Mouse (Mus musculus): Measurements from ENCODE around the gene Tchp.

The Tchp gene

GRCm38 (mm10) chr5:114738707-114739241 is 31.2 kb downstream of the Tchp start:
- DNase-seq (ENCODE audit: low read depth, low spot score) = no peak

DNA sequence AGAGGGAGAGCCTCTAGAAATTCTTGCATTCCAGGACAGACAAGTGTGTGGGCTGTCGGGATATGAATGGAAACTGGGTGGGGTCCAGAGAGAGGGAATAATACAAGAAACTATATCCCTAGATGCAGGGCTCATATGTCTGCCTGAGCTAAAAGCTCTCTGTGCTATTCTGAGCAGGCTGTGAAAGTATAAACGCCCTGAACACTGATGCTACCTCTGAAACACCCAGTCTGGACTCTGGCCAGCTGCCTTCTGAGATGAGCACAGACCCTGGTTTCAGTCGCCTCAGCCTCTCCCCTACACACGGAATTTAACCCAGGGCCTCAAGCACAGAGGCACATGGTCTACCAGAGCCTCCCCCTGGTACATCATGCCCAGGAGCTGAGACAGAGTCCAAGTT is 33.0 kb downstream of the Tchp start:
- DNase-seq (ENCODE audit: low read depth, low spot score) = no peak

- DNase-seq (ENCODE audit: low read depth, low spot score) = no peak
These were observed 35.0 kb downstream of the Tchp start for GRCm38 (mm10) chr5:114742572-114742971.

DNA sequence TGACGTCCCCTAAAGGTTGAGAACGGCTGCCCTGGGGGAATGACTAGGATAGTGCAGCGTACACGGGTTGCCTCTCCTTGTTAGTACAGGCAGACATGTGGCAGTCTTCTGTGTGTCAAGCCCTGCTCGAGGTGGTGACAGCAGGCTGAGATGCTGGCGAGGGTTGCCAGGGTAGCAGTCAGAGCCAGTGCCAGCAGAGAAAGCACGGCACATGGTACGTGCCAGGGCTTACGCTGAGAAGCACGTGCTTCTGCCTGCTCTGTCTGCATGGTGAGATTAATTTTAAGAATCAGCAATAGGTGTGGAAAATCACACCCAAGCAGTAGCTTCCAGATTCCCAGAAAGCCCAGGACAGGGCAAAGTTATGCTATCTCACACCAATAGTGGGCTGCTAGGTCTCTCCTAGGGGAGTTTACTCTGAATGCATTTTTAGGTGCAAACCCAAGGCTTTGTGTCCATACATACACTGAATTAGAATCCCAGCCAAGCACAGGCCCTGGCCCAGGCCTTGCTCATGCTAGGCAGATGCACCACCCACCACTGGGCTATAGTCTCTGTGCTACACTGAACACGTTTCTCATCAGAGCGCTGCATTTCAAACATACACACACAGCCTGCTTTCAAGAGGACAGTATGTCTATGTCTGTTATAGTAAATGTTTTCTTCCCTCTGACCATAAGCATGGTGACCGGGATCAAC is 35.6 kb downstream of the Tchp start:
- DNase-seq (ENCODE audit: low read depth, low spot score) = no peak

GRCm38 (mm10) chr5:114743697-114744090 is 36.1 kb downstream of the Tchp start:
- DNase-seq (ENCODE audit: low read depth, low spot score) = no peak

DNA sequence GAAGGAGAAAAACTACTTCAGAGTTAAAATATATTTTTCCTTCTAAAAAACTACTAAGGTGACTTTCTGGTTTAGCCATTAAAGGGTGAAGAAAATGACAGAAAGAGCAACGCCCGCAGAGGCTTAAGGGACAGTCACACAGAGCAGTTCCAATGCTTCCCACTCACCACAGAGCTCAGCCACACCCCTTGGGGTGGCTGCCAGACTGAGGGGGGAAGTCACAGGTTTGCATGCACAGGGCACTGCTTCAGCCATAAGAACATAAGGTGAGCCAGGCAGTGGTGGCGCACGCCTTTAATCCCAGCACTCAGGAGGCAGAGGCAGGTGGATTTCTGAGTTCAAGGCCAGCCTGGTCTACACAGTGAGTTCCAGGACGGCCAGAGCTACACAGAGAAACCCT is 38.0 kb downstream of the Tchp start:
- DNase-seq (ENCODE audit: low read depth, low spot score) = no peak

- DNase-seq (ENCODE audit: low read depth, low spot score) = no peak
These were observed 39.3 kb downstream of the Tchp start for GRCm38 (mm10) chr5:114746886-114747285.

- no peak for DNase-seq (ENCODE audit: low read depth, low spot score)
These were observed 40.0 kb downstream of the Tchp start for GRCm38 (mm10) chr5:114747521-114747920.

DNA sequence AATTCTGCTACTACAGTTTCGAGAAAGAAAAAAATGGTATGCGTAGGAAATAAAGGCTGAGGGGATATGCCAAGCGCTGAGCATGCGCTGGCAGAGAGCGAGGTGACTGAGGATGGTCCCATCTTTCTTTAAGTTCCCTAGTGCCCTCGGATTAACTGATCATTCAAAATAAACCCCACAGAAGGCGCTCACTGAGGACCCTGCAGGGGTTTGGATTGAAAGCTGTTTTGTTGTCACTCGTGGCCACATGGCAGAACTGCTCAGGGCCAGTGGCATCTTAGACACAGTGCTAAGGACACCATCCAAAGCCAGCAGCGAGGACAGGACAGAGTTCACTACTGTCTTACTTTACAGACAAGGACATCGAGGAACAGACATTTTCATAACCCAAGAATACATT is 42.8 kb downstream of the Tchp start:
- DNase-seq (ENCODE audit: low read depth, low spot score) = no peak

- DNase-seq (ENCODE audit: low read depth, low spot score) = no peak
These were observed 44.8 kb downstream of the Tchp start for GRCm38 (mm10) chr5:114752397-114752796.

GRCm38 (mm10) chr5:114753384-114753783 is 45.8 kb downstream of the Tchp start:
- no peak for DNase-seq (ENCODE audit: low read depth, low spot score)

- DNase-seq (ENCODE audit: low read depth, low spot score) = no peak
These were observed 52.1 kb downstream of the Tchp start for GRCm38 (mm10) chr5:114759536-114760090.

DNA sequence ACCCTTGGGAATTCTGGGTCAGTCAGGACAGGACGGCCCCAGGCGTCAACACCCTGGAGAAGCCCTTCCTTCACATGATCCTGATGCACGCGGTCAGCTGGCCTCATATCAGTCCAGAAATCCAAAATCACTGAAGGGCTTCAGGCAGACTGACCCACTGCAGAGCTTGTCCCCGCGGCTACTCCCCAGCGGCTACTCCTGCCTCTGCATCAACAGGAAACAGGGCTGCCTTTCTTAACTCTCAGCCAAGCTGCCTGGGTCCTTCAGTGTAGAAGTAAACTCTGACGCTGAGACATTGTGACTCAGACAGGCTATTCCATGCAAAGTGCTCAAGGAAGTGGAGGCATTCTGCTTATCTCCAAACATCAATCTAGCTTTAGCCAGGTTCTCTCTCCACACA is 54.4 kb downstream of the Tchp start:
- no peak for DNase-seq (ENCODE audit: low read depth, low spot score)

DNA sequence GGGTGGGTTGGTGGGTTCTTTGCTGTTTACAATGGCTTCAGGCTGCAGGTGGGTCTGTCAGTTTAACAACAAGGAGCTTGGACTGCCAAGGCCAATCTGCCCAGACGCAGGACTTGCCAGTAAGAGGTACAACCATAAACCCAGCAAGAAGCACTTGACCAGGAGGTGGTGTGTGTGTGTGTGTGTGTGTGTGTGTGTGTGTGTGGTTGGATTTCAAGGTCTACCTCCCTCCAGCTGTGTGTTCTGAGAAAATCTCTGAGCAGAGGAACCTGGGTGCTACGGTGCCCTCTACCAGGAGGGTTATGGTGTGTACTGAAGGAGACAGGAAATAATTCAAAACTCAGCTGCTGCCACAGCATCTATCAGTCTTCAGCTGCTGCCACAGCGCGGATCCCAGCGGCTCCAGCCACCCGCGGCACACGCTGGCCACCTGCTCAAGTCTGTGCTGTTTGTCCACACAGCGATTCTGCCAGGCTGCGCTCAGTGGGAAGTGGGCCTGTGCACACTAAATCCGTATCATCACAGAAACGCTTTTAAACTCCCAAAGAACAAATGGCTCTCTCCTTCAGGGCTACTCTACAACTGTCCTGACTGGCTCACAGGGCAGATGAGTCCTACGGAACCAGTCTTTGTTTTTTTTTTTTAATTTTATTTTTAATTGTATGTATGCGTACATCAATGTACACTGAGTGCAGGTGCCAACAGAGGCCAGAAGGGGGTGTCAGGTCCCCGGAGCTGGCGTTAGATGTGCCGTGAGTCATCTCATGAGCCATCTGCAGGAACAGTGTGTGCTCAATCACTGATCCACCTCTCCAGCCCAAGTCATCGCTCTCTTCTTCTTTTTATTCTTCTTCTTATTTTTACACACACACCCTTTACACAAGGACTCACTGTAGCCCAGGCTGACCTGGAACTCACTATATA is 57.5 kb downstream of the Tchp start:
- DNase-seq (ENCODE audit: low read depth, low spot score) = no peak

GRCm38 (mm10) chr5:114766686-114767085 is 59.1 kb downstream of the Tchp start:
- DNase-seq (ENCODE audit: low read depth, low spot score) = no peak

GRCm38 (mm10) chr5:114767185-114767584 is 59.6 kb downstream of the Tchp start:
- DNase-seq (ENCODE audit: low read depth, low spot score) = no peak

- no peak for DNase-seq (ENCODE audit: low read depth, low spot score)
These were observed 62.2 kb downstream of the Tchp start for GRCm38 (mm10) chr5:114769786-114770185.

GRCm38 (mm10) chr5:114771796-114772195 is 64.2 kb downstream of the Tchp start:
- DNase-seq (ENCODE audit: low read depth, low spot score) = no peak

All from c-Kit-negative CD71-positive TER-119-positive erythroid progenitor cells, embryonic 14.5 days (primary cell).